Mouse (Mus musculus) lung, adult 2 months (tissue): ENCODE data around the gene Brd1.

Experiments used
- CTCF ChIP-seq: fragments of 200-500 bp; IDR thresholded peaks from 2 replicates; pipeline ENCODE4 v1.5.1; 2011; ENCODE audit warnings: mild to moderate bottlenecking, low read length, control low read depth; ENCODE audit not compliant: insufficient read depth
- POLR2A ChIP-seq: fragments of 200-500 bp; IDR thresholded peaks from 2 replicates; pipeline ENCODE4 v1.6.1; 2011; ENCODE audit warnings: low read depth, mild to moderate bottlenecking, control low read depth, low read length, borderline replicate concordance; ENCODE audit errors: extremely low read depth

- TF ChIP-seq CTCF: peak; percentile 85
- TF ChIP-seq POLR2A: no peak
Observed at GRCm38 (mm10) chr15:88651019-88651418, 83.0 kb downstream of the Brd1 start.
